Mouse (Mus musculus): Measurements from ENCODE around the gene B3galt2. TPM values are rescaled to one million over a fixed set of nuclear protein-coding genes. Genes with fewer than 3 reads are reported as not detected.

B3galt2 gene
- 0.16 TPM in 1 of 2 replicates, not detected in the other for polyA plus RNA-seq (2011; ENCODE audit: insufficient read length, low read depth, missing spikeins)

DNA sequence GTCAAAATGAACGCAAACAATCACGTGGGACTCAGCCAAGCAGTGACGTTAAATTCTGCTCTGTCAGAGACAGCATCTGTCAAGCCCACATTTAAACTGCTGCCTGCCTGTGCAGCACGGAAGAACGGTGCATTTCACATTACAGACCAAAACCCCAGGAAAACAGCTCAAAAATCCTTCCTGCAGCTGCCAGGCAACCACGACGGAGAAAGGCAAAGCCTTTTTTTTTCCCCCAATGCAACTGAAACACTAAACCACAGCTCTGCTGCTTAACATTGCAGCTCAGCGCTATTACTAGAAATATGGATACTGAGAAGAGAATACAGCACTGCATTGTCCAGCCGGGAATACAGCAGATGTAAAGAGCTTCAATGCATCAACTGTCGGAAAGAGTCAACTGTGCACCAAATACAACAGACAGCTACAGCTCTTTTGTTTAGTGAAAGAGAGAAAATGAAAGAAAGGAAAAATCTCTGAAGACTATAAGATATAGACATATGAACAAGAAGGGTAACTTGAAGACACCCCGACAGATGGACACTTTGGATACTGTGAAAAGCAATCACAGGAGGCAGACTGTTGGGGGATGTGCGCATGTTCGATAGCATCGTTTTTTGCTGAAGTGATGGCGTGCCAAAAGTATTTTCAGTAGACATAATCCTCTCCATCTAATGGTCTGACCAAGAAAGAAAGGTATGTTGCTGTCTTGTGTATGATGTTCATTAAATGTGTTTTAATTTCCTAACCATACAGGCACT is at the start of gene B3galt2:
Gene B3galt2 (plus strand): TSS at position 15 of the 758 bp plus-strand sequence.
- Histone ChIP-seq H3K4me3 (ENCODE audit: insufficient read depth, low read length) (no peak within 1 kb of the TSS), H3K4me1 (ENCODE audit: control insufficient read depth, insufficient read depth, low read length) (no peaks in the 10 kb centered on the region), H3K27ac (ENCODE audit: insufficient read depth, low read length) (no peak within 1 kb of the TSS)
- TF ChIP-seq POLR2A (IDR thresholded peaks at IDR 0.05; ENCODE audit: low read depth, low read length) (no peak), CTCF (IDR thresholded peaks at IDR 0.05; ENCODE audit: borderline replicate concordance, insufficient read depth, low read length) (no peak)

DNA sequence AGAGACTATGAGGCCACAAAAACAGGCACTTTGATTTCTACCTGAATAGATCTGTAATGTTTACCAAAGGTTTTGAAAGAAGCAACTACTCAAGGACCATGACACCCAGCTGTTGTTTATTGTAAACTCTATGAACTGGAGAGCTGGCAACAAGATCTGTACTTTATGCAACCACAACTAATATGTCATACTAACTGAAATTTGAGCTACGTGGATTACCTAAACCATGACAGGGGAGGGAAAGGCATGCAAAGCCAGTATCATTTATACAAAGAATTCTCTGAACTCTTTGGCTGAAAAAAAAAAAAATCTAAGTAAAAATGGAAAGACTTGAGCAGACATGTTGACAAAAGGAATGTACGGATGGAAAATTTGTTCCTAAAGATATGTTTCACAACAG is 43.6 kb upstream of the B3galt2 start:
- Histone ChIP-seq H3K4me1 (ENCODE audit: control insufficient read depth, insufficient read depth, low read length) (no peaks in the 10 kb centered on the region), H3K27ac (ENCODE audit: insufficient read depth, low read length) (no peak overlapping the region), H3K4me3 (ENCODE audit: insufficient read depth, low read length) (no peak overlapping the region)
- no peak for TF ChIP-seq POLR2A (IDR thresholded peaks at IDR 0.05; ENCODE audit: low read depth, low read length)
- no peak for TF ChIP-seq CTCF (IDR thresholded peaks at IDR 0.05; ENCODE audit: borderline replicate concordance, insufficient read depth, low read length)

DNA sequence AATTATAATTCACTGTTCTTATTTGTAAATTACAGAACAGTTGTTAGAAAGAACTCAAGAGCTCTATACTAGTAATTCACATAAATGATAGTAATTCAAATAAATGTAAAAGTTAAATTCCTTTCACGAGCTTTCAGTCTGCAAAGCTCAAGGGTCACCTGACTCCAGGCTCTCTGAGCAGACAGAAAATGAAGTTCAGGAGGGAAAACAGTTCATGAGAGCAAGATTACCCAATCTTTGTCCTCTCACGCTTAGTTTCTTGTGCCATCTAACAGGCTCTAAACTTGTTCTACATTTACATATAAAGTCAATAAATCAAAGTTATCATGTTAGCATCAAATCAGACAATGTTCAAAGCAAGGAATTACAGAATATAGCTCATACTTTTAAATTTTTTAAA is 31.6 kb upstream of the B3galt2 start:
- TF ChIP-seq CTCF (IDR thresholded peaks at IDR 0.05; ENCODE audit: borderline replicate concordance, insufficient read depth, low read length) (no peak), POLR2A (IDR thresholded peaks at IDR 0.05; ENCODE audit: low read depth, low read length) (no peak)
- no peaks in the 10 kb centered on the region for H3K4me1 ChIP-seq (ENCODE audit: control insufficient read depth, insufficient read depth, low read length)
- no peak overlapping the region for H3K4me3 ChIP-seq (ENCODE audit: insufficient read depth, low read length)
- H3K27ac ChIP-seq (ENCODE audit: insufficient read depth, low read length): no peak overlapping the region

DNA sequence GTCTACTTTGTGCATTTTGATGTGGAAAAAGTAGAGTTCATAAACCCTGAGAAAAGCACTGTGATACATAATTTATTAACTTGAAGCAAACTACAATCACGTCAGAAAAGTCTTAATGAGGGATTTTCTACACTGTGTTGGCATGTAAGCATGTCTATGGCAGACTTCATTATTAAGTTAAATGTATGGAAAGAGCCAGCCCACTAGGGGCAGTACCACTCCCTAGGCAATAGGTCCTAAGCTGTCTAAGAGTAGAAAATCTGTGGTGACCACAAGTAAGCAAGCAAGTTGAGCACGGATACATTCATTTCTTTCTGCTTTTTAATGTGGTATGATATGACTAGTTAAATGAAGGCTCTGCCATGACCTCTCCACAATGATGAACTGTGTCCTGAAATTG is 27.6 kb upstream of the B3galt2 start:
- Histone ChIP-seq H3K4me1 (ENCODE audit: control insufficient read depth, insufficient read depth, low read length) (no peaks in the 10 kb centered on the region), H3K27ac (ENCODE audit: insufficient read depth, low read length) (no peak overlapping the region), H3K4me3 (ENCODE audit: insufficient read depth, low read length) (no peak overlapping the region)
- TF ChIP-seq POLR2A (IDR thresholded peaks at IDR 0.05; ENCODE audit: low read depth, low read length) (no peak), CTCF (IDR thresholded peaks at IDR 0.05; ENCODE audit: borderline replicate concordance, insufficient read depth, low read length) (no peak)

DNA sequence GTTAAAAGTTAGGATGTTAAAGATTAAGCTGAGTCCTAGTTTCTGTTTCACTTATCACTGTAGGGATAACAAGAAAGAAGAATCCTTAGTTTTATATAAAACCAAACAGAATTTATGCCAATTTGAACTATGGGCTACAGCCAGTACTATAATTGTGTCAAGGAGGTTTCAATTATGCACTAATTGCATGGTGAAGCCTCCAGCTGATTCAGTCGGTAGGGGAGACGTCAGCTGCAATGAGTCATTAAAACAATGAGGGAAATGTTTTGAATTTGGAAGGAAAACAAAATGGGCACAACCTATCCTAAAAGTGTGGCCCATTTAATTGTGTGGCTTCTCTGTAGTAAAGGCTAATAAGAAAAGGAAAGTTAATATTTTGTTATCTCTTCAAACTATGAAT is 20.7 kb upstream of the B3galt2 start:
- Histone ChIP-seq H3K27ac (ENCODE audit: insufficient read depth, low read length) (no peak overlapping the region), H3K4me3 (ENCODE audit: insufficient read depth, low read length) (no peak overlapping the region), H3K4me1 (ENCODE audit: control insufficient read depth, insufficient read depth, low read length) (no peaks in the 10 kb centered on the region)
- TF ChIP-seq CTCF (IDR thresholded peaks at IDR 0.05; ENCODE audit: borderline replicate concordance, insufficient read depth, low read length) (no peak), POLR2A (IDR thresholded peaks at IDR 0.05; ENCODE audit: low read depth, low read length) (no peak)

DNA sequence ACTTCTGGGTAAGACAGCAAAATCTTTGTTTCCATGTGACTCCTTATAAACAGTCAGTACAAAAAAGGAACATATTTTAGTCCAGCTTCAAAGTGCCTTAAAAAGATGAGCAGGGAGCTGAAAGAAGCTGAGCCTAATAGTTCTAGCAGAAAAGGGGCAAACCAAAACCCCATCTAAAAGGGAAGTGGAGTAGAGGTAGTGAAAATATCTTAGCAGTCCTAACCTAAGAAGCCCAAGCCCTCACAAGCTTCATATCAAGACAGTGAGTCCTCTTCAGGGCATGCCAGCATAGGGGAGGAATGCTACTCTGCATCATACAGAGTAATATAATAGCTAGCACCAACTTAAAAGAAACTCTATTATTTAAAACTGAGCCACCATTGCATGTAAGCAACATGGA is 18.5 kb upstream of the B3galt2 start:
- Histone ChIP-seq H3K4me1 (ENCODE audit: control insufficient read depth, insufficient read depth, low read length) (no peaks in the 10 kb centered on the region), H3K4me3 (ENCODE audit: insufficient read depth, low read length) (no peak overlapping the region), H3K27ac (ENCODE audit: insufficient read depth, low read length) (no peak overlapping the region)
- TF ChIP-seq CTCF (IDR thresholded peaks at IDR 0.05; ENCODE audit: borderline replicate concordance, insufficient read depth, low read length) (no peak), POLR2A (IDR thresholded peaks at IDR 0.05; ENCODE audit: low read depth, low read length) (no peak)

DNA sequence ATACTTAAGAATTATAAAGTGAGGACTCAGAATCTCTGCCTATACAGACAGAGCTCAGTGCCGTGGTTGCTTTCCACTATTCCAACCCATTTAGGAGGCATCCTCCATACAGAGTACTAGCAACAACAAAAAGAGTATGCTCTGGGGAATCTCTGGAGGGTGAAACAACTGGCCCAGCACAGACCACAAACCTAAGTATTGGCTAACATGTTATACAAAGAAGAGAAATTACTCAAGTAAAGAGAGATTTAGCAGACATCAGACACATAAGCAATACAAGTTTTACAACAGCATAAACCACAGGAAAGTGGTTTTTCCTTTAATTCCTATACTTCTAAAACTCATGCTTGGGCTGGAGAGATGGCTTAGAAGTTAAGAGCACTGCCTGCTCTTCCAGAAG is 17.8 kb upstream of the B3galt2 start:
- Histone ChIP-seq H3K27ac (ENCODE audit: insufficient read depth, low read length) (no peak overlapping the region), H3K4me1 (ENCODE audit: control insufficient read depth, insufficient read depth, low read length) (no peaks in the 10 kb centered on the region), H3K4me3 (ENCODE audit: insufficient read depth, low read length) (no peak overlapping the region)
- TF ChIP-seq CTCF (IDR thresholded peaks at IDR 0.05; ENCODE audit: borderline replicate concordance, insufficient read depth, low read length) (no peak), POLR2A (IDR thresholded peaks at IDR 0.05; ENCODE audit: low read depth, low read length) (no peak)

DNA sequence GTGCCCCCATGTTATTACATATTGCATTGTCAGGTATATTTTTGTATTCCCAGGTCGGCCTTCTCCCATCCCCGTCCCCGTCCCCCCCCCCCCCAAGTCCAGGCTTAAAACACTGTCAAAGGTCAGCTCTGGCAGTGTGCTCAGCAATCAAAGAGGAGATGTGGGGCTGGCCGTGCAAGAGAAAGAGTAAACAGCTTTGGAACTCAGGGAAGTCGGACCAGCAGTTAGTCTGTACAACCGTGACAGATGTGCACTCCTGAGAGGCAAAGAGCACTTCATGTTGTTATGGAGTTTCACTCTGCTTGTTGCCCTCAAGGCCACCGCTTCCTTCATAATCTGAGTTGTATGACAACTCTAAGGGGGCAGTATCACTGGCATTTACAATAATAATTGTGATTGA is 9.1 kb upstream of the B3galt2 start:
- no peak for TF ChIP-seq POLR2A (IDR thresholded peaks at IDR 0.05; ENCODE audit: low read depth, low read length)
- no peak for TF ChIP-seq CTCF (IDR thresholded peaks at IDR 0.05; ENCODE audit: borderline replicate concordance, insufficient read depth, low read length)
- no peak overlapping the region for H3K4me3 ChIP-seq (ENCODE audit: insufficient read depth, low read length)
- peaks cover 2% of the 10 kb centered on the region; the same call in 1 of the 2 replicates for H3K4me1 ChIP-seq (ENCODE audit: control insufficient read depth, insufficient read depth, low read length)
- H3K27ac ChIP-seq (ENCODE audit: insufficient read depth, low read length): no peak overlapping the region

DNA sequence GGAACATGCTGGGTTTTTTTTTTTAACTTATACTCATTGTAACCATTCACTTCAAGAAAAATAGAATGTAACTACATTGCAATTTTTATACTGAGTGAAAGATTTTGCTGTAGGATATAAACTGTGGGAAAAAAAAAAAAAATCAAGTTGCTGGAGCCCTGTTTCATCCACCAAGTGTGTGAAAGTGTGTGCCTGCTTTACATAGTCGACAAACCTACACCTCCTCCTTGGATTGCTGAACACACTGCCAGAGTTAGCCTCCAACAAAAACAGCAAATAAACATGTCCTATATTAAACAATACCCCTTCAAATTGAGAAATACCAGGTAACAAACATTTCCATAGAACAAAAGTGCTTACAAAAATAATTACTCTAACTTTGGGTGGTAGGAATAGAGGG is 8.1 kb upstream of the B3galt2 start:
- Histone ChIP-seq H3K27ac (ENCODE audit: insufficient read depth, low read length) (no peak overlapping the region), H3K4me3 (ENCODE audit: insufficient read depth, low read length) (no peak overlapping the region), H3K4me1 (ENCODE audit: control insufficient read depth, insufficient read depth, low read length) (peaks cover 2% of the 10 kb centered on the region; the same call in 1 of the 2 replicates)
- no peak for TF ChIP-seq POLR2A (IDR thresholded peaks at IDR 0.05; ENCODE audit: low read depth, low read length)
- TF ChIP-seq CTCF (IDR thresholded peaks at IDR 0.05; ENCODE audit: borderline replicate concordance, insufficient read depth, low read length): no peak

DNA sequence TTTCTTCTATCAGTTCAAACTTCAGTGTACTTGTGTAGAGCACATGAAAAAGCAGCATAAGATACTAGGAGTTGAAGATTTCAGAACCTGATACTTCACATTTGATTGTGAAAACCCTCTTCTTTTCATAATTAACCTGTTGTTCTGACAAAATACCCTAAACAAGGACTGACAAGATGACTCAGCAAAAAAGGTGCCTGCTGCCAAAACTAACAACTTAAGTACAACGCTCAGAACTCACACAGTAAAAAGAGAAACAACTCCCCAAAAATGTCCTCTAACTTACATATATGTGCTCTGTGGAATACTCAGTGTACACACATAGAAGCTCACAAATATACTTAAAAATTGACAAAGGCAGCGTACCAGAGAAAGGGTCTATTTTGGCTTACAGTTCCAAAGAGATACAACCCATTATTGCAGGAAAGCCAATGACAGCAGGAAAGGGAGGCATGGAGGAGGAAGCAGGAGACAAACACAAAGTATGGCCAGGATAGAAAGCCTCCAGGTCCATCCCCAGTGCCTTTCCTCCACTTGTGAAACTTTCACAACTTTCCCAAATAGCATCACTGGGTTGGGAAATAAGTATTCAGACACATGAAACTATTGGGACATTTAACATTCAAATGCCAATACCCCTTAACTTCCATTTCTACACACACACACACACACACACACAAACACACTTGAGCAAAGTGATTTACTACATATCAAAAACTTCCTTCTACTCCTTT is 7.4 kb upstream of the B3galt2 start:
- H3K27ac ChIP-seq (ENCODE audit: insufficient read depth, low read length): no peak overlapping the region
- H3K4me3 ChIP-seq (ENCODE audit: insufficient read depth, low read length): no peak overlapping the region
- TF ChIP-seq CTCF (IDR thresholded peaks at IDR 0.05; ENCODE audit: borderline replicate concordance, insufficient read depth, low read length): no peak
- TF ChIP-seq POLR2A (IDR thresholded peaks at IDR 0.05; ENCODE audit: low read depth, low read length): no peak
- H3K4me1 ChIP-seq (ENCODE audit: control insufficient read depth, insufficient read depth, low read length): peaks cover 2% of the 10 kb centered on the region; the same call in 1 of the 2 replicates

All from embryonic fibroblast, embryonic 13.5 days (primary cell).